Mouse (Mus musculus) cerebellum, adult 11-12 months (tissue): ENCODE results near the gene Srrm3.

Experiments used
- DNase-seq: peaks from one replicate; pipeline ENCODE4 v3.0.0; 2022

Srrm3 gene

DNA sequence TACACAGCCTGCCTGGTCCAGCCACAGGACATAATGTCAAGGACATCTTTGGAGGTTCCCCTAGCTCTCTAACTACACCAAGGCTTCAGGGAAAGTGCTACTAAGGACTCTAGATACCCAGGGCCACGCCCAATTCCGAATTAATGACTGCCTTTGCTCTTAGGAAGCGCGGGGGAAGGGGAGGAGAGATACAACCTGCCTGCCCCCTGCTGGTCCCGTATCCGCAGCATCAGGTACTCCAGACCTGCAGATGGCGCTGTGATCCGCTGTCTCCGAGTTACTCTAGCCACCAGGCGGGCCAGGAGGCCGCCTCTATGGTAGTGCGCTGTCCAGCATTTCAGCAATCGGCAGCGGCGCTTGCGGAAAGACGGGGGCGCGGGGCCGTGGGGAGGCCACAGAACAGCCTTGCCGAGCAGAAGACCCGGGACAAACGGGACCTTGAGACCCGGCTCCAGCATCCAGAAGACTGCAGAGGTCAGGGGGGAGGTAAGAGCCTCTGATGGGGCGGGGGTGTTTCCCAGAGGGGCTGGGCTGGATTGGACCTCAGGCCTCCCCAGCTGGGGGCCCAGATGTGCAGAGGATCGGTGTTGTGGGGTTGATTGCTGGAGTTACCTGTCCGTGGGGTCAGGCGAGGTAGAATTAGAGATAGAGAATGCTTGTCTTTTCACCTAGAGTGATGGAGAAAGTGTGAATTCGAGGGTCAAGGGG lies at the start of gene Srrm3:
Srrm3 (plus strand) TSS at position 336 of the 708 bp plus-strand sequence.
- peak; percentile 90 for DNase-seq

DNA sequence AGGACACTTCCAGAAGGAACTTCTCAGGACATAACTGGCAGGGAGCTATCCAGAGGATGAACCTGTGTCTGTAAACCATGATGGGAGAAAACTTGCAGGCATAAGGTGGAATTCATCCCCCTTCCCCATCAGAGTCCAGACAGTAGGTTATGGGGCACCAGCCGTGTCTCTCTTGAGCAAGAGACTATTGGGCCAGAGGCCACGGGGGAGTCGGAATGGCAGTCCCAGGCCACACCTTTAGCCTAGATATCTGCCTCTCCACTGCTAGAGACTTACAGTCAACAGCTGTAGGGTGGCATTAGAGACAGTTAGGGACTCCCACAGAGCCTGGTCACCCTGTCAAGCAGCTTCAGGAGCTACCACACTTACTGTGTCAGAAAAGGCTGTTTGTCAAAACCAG lies 44.8 kb upstream of the Srrm3 start:
- DNase-seq = no peak

DNA sequence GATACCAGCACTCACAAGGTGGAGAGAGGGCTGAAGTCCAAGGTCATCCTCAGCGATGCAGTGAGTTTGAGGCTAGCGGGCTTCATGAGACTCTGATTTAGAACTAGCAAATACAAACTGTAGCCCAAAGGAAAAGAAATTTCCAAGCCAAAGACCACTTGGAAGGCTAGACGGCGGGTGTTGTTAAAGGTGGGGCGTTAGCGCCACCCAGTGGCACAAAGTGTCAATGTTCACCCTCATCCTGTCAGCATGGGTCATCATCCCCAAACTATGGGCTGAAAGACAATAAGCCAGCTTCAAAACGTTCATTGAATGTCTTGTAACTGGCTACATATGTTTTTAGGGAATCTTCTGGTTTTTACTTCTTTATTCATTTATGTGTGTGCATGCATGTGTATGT lies 43.2 kb upstream of the Srrm3 start:
- no peak for DNase-seq

DNA sequence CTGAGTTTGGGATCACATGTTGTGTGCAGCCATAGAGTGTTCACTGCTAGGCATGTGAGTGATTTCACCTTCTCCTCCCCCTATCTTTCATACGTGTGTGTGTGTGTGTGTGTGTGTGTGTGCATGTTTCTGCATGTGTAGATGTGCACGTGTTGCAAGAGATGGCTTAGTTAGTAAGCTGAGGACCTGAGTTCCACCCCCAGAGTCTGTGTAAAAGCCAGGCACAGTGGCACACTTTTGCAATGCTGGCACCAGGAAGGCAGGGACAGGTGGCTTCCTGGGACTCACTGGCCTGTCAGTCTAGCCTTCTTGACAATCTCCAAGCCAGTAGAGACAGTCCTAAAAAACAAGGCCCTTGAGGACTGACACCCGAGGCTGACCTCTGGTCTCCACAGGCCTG lies 41.7 kb upstream of the Srrm3 start:
- no peak for DNase-seq

DNA sequence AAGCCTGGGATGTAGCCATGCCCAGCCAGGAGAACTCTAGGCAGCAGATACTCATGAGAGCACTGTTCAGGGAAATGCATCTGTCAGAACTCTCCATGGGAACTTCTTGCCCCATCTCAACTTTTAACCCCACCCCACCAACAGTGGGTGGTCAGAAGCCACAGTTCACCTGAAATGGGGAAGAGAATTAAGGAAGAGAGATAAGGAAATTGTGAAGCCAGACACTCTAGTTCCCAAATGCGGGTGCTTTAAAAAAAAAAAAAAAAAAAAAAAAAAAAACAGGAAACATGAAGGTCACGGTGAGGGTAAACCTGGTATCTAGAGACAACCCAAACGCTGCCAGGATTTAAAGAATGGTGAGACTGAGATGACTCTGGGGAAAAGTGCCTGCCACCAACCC lies 34.2 kb upstream of the Srrm3 start:
- no peak for DNase-seq

DNA sequence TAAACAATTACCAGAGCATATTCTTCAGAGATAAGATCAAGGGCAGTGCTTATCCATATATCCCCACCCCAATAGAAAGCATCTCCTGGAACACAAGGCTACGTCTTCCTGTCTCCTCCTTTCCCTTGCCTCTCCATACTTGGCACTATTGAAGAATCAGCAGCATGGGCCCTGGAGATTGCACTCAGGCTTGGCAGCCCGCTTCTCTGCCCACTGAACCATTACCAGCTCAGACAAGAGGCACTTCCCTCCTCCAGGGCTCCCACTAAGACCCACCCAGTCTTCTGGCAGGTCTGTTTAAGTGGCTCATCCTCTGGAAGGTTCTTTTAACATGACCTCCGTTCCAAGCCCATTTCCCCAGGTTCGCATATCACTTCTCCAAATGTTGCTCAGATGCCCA lies 30.1 kb upstream of the Srrm3 start:
- DNase-seq = no peak

DNA sequence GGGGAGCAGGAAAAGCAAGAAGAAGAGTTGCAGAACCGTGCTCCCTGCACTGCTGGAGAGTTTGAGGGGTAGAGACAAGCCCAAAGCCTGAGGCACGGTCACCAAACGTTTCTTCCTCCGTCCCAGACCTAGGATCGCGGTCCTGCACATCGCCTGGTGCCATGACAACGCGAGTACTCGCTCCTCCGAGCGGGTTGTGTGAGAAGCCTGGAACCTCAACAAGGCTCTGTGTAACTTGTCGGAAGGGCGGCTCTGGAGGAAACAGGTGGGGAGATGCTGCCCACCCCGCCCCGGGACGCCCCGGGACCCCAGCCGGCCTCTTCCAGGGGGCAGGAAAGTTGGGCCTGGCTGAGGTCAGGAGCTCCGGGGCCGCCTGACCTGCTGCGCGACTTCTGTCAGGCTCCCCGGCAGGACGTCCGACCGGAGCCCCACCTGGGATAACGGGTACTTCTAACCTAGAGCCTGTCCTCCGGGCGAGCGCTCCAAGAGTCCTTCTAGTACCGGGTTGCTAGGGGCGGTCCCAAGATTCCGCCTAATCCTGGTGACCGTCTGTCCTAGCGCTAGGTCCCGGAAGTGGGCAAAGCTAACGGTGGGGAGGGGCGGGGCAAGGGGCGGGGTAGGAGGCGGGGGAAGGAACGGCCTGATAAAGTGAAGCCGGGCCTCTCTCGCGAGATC lies 28.8 kb upstream of the Srrm3 start, which contains the start of gene Styxl1:
Styxl1 (minus strand) TSS at position 590 of the 675 bp plus-strand sequence.
- DNase-seq = no peak

DNA sequence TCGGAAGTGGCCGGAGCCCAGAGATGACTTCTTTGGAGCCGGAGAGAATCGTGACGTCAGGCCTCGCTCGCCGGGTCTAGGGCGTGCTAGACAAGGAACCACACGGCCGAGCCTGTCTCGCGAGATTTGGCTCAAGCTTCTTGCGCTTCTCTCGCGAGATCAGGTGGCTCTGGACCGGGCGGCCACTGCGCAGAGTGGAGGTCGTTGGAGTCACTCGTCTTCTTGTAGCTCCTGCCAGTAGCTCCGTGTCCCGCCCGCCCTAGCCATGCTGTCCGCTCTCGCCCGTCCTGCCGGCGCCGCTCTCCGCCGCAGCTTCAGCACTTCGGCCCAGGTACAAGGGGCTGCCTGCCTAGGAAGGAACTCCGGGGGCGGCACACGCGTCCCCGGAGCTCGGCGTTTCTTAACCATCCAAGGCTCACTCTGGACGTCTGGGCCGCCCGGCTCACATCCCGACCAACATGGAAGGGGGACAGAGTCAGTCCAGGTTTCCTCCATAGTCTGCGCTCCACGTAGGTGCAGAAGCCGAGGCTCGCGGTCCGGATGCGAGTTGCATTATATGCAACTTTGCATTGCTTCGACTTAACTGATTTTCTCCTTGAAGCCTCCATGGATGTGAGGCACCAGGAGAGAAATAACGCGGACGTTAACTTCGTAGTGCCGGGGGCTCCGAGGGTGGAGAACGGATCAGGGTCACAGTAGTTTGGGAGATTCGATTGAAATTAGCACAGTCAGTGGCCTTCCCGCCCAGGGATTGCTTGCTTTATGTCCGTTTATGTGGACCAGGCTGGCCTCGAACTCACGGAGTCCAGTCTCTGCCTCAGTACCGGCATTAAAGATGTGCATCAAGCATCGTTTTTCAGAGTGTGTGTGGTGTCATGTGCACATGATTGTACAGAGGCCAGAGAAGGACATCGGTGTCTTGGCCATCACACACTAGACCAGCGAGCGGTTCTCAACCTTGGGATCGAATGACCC lies 27.9 kb upstream of the Srrm3 start, which contains the start of gene Mdh2:
Mdh2 (plus strand) TSS at position 10 of the 975 bp plus-strand sequence.
- peak; percentile 100 for DNase-seq

DNA sequence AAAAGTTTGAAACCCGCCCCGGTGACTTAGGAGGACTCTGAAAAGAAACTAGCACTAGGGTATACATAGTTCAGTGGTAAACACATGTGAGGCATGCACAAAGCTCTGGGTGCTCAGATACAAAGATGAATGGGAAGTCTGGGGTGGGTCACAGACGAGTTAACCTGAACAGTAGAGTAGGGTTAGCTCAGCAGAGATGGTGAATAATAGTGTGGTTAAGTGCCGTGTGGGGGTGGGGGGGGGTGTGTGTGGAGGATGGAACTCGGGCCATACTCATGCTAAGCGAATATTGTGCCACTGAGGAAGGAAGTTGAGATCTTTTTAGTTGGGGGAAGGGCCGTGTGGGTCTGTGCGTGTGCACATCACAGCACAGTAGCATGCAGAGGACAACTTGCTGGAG lies 26.4 kb upstream of the Srrm3 start:
- no peak for DNase-seq

DNA sequence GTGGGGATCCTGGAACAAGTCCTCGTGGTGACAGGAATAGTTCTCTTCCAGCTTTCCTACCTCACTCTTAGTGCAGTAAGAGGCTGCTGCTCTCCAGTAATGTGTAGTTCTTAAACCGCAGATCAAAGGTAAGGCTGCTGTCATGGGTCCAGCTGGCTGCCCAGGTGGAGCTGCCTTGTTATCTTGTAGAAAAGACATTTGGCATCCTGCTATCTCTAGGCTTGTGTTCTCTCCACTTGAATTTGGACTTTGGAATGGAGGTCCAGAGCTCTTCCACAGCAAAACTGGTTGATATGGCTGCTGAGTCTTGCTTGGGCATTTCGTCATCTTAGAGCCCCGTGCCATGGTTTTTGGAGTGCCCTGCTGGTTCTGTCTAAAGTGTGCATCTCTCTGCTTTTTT lies 23.8 kb upstream of the Srrm3 start:
- no peak for DNase-seq

DNA sequence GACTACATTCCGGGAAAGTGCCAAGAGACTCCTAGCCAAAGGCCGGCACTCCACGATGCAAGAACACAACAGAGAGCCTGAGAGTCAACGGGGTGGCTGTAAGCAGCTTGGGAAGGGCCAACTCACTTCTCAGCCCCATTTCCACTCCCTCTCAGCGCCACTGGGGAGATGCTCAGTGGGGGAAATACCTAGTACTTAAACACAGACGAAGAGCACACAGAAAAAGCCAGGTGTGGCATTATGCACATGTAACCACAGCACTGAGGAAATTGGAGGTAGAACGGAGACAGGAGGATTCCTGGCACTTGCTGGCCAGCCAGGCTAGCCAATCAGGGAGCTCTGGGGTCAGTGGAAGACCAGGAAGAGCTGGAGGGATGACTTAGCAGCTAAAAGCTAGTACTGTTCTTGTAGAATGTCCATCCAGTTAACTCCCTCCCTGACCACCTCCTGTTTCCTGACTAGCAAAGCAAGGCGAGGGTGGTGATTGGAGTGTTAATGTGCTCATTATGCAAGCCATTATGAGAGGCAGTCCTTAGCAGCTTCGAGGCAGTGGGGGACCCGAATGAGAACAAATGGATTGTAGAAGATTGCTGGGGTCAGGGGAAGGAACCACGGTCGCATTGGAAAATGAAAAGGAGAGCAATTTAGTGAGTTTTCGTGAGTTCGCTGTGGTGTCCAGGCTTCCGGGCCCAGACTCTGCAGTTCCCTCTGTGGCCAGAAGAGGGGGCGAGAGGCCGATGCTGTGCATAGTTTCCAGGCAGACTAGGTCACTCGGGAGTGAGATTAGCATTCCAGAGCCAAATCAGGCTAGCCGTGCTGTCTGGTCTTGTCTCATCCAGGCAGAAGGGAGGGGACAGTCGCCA lies 12.5 kb upstream of the Srrm3 start:
- peak; percentile 89 for DNase-seq

DNA sequence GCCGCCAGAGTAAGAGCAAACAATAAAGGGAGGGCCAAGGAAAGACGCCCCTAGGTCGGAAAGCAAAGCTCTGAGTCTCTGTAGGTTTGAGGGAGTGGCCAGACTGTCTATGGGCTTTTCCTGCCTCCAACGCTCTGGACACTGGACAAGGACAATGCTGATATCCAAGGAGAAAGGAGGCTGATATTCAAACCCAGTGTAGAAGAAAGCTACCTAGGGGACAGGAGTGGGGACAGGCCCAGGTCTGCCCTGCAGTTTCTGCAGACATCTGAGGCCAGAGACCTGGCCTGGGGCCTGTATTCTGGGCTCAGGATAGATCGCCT lies 11.9 kb upstream of the Srrm3 start:
- DNase-seq = no peak

DNA sequence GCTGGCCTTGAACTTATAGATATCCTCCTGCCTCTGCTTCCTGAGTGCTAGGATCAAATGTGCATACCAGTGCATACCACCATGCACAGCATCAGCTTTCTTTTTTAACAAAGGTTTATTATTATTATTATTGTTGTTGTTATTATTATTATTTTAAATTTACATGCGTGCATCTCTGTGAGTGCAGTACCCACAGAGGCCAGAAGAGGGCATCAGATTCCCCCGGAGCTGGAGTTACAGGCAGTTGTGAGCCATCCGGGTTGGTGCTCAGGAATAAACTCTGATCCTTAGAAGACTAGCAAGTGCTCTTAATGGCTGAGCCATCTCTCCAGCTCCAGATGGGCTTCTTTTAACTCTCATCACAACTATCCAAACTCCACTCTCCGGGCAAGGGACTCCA lies 6.9 kb upstream of the Srrm3 start:
- no peak for DNase-seq

DNA sequence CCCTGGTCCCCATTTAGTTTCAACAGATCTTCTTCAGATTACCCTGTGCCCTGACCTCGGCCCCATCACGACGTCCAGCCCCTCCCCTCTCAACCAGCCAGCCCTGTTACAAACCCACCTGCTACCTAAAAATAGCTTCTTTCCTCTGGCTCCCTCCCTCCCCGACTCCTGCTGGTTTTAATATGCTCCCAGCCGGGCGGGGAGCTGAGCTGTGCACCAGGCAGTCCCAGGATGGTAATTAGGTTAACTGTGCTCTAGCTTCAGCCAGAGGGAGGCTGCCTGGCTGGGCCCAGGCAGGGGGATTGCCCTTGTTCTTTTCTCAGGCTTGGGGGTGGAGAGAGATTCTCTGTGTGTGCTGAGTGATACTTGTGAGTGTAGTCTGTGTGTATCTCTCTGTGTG lies 5.8 kb upstream of the Srrm3 start:
- DNase-seq = no peak

DNA sequence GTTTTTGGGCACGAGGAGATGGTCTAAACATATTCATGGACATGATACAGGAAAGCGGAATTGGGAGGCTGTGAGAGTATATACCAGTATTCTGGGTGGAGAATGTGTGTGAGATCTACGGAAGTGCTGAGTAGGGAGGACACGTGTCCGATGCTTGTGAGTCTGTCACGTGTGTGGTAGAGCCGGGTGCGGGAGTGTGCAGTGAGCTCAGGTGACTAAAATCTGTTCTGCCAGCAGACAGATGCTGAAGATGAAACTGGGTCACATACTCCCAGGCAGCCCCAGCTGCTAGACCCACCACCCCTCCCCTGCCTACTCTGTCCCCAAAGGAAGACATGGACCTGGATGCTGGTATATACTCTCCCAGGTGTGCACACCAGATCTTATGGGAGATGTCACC lies 4.0 kb upstream of the Srrm3 start:
- DNase-seq = no peak

DNA sequence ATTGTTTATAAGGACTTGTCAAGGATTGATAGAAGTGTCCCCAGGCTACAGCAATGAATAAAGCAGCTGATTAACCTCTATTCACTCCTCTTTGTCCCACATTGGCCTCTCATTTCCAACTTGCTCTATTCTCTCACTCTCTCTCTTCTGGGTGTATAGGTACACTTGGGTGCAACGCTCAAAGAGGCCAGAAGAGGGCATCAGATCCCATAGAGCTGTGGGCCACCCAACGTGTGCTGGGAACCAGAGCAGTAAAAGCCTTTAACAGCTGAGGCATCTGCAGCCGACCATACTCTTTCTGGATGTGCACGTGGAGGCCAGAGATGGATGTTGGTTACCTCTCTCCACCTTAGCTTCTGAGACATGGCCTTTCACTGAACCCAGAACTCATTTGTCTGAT lies 3.6 kb upstream of the Srrm3 start:
- no peak for DNase-seq

DNA sequence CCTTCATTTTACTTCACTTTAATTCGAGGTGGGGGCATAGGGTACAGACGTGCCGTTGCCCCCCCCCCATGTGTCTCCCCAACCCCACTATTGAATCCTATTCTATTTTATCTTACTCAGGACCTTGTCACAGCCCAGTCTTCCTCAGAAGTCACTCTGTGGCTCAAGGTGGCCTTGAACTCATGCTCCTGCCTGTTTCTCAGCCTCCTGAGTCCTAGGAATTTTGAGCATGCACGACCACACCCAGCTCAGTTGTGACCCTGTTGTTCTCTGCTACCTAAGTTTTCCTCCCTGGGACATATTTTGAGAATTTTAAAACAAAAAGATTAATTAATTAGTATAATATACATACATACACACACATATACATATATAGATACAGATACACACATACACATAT lies 3.0 kb upstream of the Srrm3 start:
- DNase-seq = no peak

DNA sequence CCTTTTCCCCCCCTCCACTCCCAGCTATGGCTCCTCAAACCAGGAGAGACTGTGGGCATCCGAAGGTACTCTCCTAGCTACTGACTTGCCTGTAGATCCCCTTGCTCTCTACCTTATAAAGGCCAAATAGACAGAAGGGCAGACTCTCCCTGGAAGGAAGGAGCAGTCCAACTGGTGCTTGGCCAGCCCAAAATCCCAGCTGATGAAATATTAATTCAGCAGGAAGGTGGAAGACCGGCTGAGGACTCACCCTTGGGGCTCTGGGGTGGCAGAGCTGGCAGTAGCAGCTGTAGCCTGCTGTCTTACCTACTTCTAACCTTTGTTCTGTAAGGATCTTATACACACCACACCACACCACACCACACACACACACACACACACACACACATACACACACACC lies 2.0 kb upstream of the Srrm3 start:
- DNase-seq = no peak

DNA sequence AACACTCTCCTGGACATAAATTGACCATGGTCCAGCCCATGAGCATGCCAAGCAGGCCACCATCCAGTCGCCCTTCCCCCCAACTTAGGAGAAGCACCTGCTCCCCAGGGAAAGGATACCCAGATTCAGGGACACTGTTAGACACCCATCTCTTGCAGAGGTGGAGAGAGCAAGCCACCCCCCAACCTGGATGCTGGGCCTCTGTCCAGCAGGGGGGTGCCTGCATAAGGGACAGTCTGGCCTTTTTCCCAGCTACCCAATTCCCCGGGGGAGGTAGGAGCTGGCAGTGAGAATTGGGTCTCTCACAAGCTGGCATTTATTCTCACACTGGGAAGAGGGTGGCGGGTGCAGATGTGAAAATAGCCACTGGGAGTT lies 560 bp downstream of the Srrm3 start:
- peak; percentile 77 for DNase-seq

DNA sequence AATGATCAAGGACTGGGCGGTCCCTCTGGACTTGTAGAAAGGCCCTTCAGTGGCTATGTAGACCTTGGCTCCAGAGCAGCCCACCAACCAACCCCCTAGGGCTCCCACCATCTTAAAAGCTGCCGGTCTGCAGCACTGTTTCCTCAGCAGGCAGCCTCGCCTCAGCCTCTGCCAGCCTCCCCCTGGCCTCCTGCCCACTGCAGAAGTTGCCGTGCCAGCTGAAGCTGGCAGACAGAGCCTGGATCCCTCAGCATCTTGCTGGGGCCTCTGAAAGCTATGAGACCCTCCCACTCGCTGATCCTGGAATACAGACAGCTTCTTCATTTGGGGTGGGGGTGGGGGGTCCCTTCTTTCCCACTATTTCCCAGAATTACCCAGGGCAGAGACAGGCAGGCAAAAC lies 6.3 kb downstream of the Srrm3 start:
- DNase-seq = peak; percentile 87

DNA sequence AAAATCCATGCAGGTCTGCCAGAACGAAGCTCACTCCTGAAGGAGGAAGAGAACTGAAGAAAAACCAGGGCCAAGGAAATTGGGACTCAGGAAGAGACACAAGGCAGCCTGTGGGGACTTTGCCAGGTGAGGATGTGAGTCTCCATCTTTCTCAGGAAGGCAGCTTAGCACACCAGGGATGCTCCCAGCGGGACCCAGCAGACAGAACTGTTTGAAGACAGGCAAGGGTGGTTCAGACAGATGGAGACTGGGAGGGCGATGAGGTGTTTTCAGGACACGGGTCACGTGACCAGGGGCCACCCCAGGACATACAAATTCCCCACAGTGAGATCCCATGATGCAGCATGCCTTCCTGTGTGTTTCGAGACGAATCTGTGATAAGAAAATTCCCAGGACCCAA lies 11.8 kb downstream of the Srrm3 start:
- peak; percentile 94 for DNase-seq

DNA sequence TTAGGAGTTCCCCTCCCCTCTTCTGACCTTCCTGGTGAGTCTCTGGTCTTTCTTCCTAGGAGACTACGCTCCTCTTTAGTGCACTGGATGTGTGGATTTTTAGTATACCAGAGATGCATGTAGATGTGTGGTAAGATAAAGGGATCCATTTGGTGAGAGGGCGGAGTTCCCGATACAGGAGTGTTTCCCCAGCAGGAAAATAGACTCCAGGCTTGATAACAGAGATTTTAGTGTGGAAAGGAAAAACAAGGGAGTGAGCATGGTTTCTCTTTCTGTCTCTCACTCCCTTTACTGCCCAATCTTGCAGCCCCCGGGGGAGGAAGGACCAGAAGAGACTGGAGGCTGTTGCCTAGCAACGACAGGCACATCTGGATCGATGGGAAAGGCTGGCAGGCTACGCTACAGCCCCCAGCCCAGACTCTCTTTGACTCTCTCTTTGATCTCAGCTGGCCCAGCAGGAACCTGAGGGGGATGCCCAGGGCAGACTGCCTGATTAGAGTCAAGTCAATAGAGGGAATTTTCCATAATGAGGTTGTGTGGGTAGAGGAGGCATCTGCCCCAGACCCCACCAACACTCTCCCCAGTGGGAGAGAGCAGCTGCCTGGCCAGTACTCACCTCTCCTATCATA lies 15.7 kb downstream of the Srrm3 start:
- DNase-seq = peak; percentile 21
